Mouse (Mus musculus) cerebellum, adult 2 months (tissue): ENCODE data around the gene D17Wsu92e. TPM values are rescaled to one million over a fixed set of nuclear protein-coding genes. Genes with fewer than 3 reads are reported as not detected.

Experiments
- DNase-seq, 2 experiments: peaks; one replicate each; pipeline ENCODE4 v3.0.0; 2021
- H3K27ac ChIP-seq: fragments of 200-500 bp; 2 replicates; pipeline ENCODE4 v1.5.1; 2012; ENCODE audit warnings: low read length, control low read depth, inconsistent platforms; ENCODE audit not compliant: insufficient read depth
- H3K27me3 ChIP-seq: fragments of 200-500 bp; 2 replicates; pipeline ENCODE4 v1.6.1; 2012; ENCODE audit warnings: inconsistent platforms, mild to moderate bottlenecking, low read length, moderate library complexity; ENCODE audit not compliant: control insufficient read depth, insufficient read depth
- H3K4me1 ChIP-seq: fragments of 200-500 bp; 2 replicates; pipeline ENCODE4 v1.6.1; 2011; ENCODE audit warnings: low read length; ENCODE audit not compliant: control insufficient read depth, insufficient read depth
- H3K4me3 ChIP-seq: fragments of 200-500 bp; replicated peaks from 2 replicates; pipeline ENCODE3; 2011; ENCODE audit warnings: mild to moderate bottlenecking, low read depth, low read length, control low read depth; ENCODE audit not compliant: insufficient read depth
- CTCF ChIP-seq: fragments of 200-500 bp; IDR thresholded peaks from 2 replicates; pipeline ENCODE4 v1.5.1; 2011; ENCODE audit warnings: low read depth, mild to moderate bottlenecking, control low read depth, low read length, moderate library complexity, borderline replicate concordance; ENCODE audit not compliant: insufficient read depth
- POLR2A ChIP-seq: fragments of 200-500 bp; IDR thresholded peaks from 2 replicates; pipeline ENCODE4 v1.6.1; 2011; ENCODE audit warnings: low read length, control low read depth, borderline replicate concordance; ENCODE audit not compliant: insufficient read depth
- WGBS: fragments of 180-500 bp; shearing (Covaris S2); methylation state at CpG from one replicate; pipeline ENCODE4 v1.1.7; 2018; 5-methylcytosine and 5-hydroxymethylcytosine counted together
- polyA plus RNA-seq: library from polyadenylated mRNA; depleted of rRNA; stranded (reverse); fragments of >200 nt; gene quantifications from 2 replicates; pipeline ENCODE4 v1.2.3, GENCODE M21; 2012

Gene D17Wsu92e
- polyA plus RNA-seq, 1 experiment = 156 TPM

GRCm38 (mm10) chr17:27825539-27825938, 5.1 kb upstream of the D17Wsu92e start:
- TF ChIP-seq POLR2A (no peak), CTCF (no peak)
- no peak for DNase-seq
- WGBS = 35% methylated on average over 3 of the region's 3 CpGs
- Histone ChIP-seq H3K27ac (no peak overlapping the region), H3K27me3 (no peaks in the 10 kb centered on the region), H3K4me1 (peaks cover 3% of the 10 kb centered on the region; the same call in 1 of the 2 replicates), H3K4me3 (no peak overlapping the region)

GRCm38 (mm10) chr17:27824941-27825340, 4.5 kb upstream of the D17Wsu92e start:
- WGBS = 68% methylated on average over 1 of the region's 1 CpGs
- H3K27ac ChIP-seq = no peak overlapping the region
- no peak for TF ChIP-seq POLR2A

GRCm38 (mm10) chr17:27823142-27823905, 2.9 kb upstream of the D17Wsu92e start:
- Histone ChIP-seq H3K4me3 (no peak overlapping the region), H3K4me1 (peaks cover 3% of the 10 kb centered on the region; the same call in 1 of the 2 replicates), H3K27me3 (no peaks in the 10 kb centered on the region), H3K27ac (no peak overlapping the region)
- TF ChIP-seq POLR2A (no peak), CTCF (no peak)
- 77% methylated on average over 9 of the region's 9 CpGs for WGBS
- DNase-seq = no peak

More at GRCm38 (mm10) chr17:27824941-27825340, 4.5 kb upstream of the D17Wsu92e start:
- no peak for DNase-seq
- H3K4me3 ChIP-seq = no peak overlapping the region
- H3K27me3 ChIP-seq = no peaks in the 10 kb centered on the region
- H3K4me1 ChIP-seq = peaks cover 3% of the 10 kb centered on the region; the same call in 1 of the 2 replicates

- Histone ChIP-seq H3K4me3 (peak overlapping the region; percentile 3), H3K27me3 (no peaks in the 10 kb centered on the region), H3K4me1 (peaks cover 3% of the 10 kb centered on the region; the same call in 1 of the 2 replicates), H3K27ac (peak overlapping the region; percentile 58; the same call in 1 of the 2 replicates)
- no peak for TF ChIP-seq POLR2A
- no peak for TF ChIP-seq CTCF
- DNase-seq = peak; percentile 47 to 49
- WGBS = 50% methylated on average over 9 of the region's 9 CpGs
These were observed 1.2 kb upstream of the D17Wsu92e start for GRCm38 (mm10) chr17:27821407-27822338.

- H3K4me1 ChIP-seq = peaks cover 3% of the 10 kb centered on the region; the same call in 1 of the 2 replicates
- peak overlapping the region; percentile 71 for H3K4me3 ChIP-seq
- no peaks in the 10 kb centered on the region for H3K27me3 ChIP-seq
- H3K27ac ChIP-seq = peak overlapping the region; percentile 42
- peak in 1 of 2 experiments; percentile 69 for DNase-seq
- under 1% methylated on average over 61 of the region's 62 CpGs for WGBS
- TF ChIP-seq CTCF (no peak), POLR2A (no peak)
These were observed 379 bp downstream of the D17Wsu92e start for GRCm38 (mm10) chr17:27819971-27820567.

- peak; percentile 30 to 33 for DNase-seq
- Histone ChIP-seq H3K4me3 (peak overlapping the region; percentile 71), H3K27ac (peak overlapping the region; percentile 42), H3K27me3 (no peaks in the 10 kb centered on the region), H3K4me1 (peaks cover 3% of the 10 kb centered on the region; the same call in 1 of the 2 replicates)
- WGBS = under 1% methylated on average over 20 of the region's 20 CpGs
- TF ChIP-seq CTCF (no peak), POLR2A (no peak)
These were observed 902 bp downstream of the D17Wsu92e start for GRCm38 (mm10) chr17:27819521-27819970.

- 17% methylated on average over 7 of the region's 7 CpGs for WGBS
- Histone ChIP-seq H3K4me3 (peak overlapping the region; percentile 71), H3K4me1 (peaks cover 3% of the 10 kb centered on the region; the same call in 1 of the 2 replicates), H3K27ac (no peak overlapping the region), H3K27me3 (no peaks in the 10 kb centered on the region)
- no peak for TF ChIP-seq CTCF
- TF ChIP-seq POLR2A = no peak
- no peak for DNase-seq
These were observed 1.4 kb downstream of the D17Wsu92e start for GRCm38 (mm10) chr17:27819011-27819410.
